Mouse (Mus musculus): ENCODE results near the gene Spa17. TPM values are rescaled to one million over a fixed set of nuclear protein-coding genes. Genes with fewer than 3 reads are reported as not detected.

The Spa17 gene
- polyA plus RNA-seq, 1 experiment from 2014 or later: 4.0 TPM

- Histone ChIP-seq H3K27me3 (ENCODE audit: control insufficient read depth, insufficient read depth, low read length) (no peaks in the 10 kb centered on the region), H3K9ac (ENCODE audit: low read length) (peak overlapping the region; percentile 83), H3K9me3 (ENCODE audit: control insufficient read depth, low read length) (no peaks in the 10 kb centered on the region), H3K27ac (replicated peaks) (peak overlapping the region; percentile 94; the same call in 1 of the 2 replicates), H3K36me3 (ENCODE audit: control insufficient read depth, insufficient read depth, low read length) (peaks cover 20% of the 10 kb centered on the region), H3K4me1 (replicated peaks; ENCODE audit: control insufficient read depth, insufficient read depth) (no peaks in the 10 kb centered on the region), H3K4me2 (replicated peaks; ENCODE audit: low read depth) (peak overlapping the region; percentile 65), H3K4me3 (ENCODE audit: low read depth, low read length) (peak overlapping the region; percentile 85)
- TF ChIP-seq EP300 (optimal IDR thresholded peaks at IDR 0.05) (no peak), CTCF (IDR thresholded peaks at IDR 0.05; ENCODE audit: low read depth) (no peak)
- ATAC-seq (ENCODE audit: low FRiP score, low TSS enrichment) (peak; percentile 2; the same call in 1 of the 2 replicates), DNase-seq (ENCODE audit: low spot score) (no peak)
- WGBS: 40% methylated on average over 8 of the region's 8 CpGs
These were observed 42.4 kb upstream of the Spa17 start for GRCm38 (mm10) chr9:37655961-37656360.

- Histone ChIP-seq H3K4me3 (ENCODE audit: low read depth, low read length) (no peak overlapping the region), H3K4me1 (replicated peaks; ENCODE audit: control insufficient read depth, insufficient read depth) (no peaks in the 10 kb centered on the region), H3K4me2 (replicated peaks; ENCODE audit: low read depth) (no peak overlapping the region), H3K27me3 (ENCODE audit: control insufficient read depth, insufficient read depth, low read length) (no peaks in the 10 kb centered on the region), H3K36me3 (ENCODE audit: control insufficient read depth, insufficient read depth, low read length) (peaks cover 38% of the 10 kb centered on the region), H3K9me3 (ENCODE audit: control insufficient read depth, low read length) (no peaks in the 10 kb centered on the region), H3K9ac (ENCODE audit: low read length) (no peak overlapping the region), H3K27ac (replicated peaks) (no peak overlapping the region)
- DNase-seq (ENCODE audit: low spot score): no peak
- TF ChIP-seq EP300 (optimal IDR thresholded peaks at IDR 0.05): no peak
- no peak for TF ChIP-seq CTCF (IDR thresholded peaks at IDR 0.05; ENCODE audit: low read depth)
- ATAC-seq (ENCODE audit: low FRiP score, low TSS enrichment): no peak
- 93% methylated on average over 5 of the region's 5 CpGs for WGBS
These were observed 40.3 kb upstream of the Spa17 start for GRCm38 (mm10) chr9:37653836-37654235.

- no peak for TF ChIP-seq CTCF (IDR thresholded peaks at IDR 0.05; ENCODE audit: low read depth)
- TF ChIP-seq EP300 (optimal IDR thresholded peaks at IDR 0.05): no peak
- H3K27me3 ChIP-seq (ENCODE audit: control insufficient read depth, insufficient read depth, low read length): no peaks in the 10 kb centered on the region
- no peak overlapping the region for H3K4me2 ChIP-seq (replicated peaks; ENCODE audit: low read depth)
- H3K4me1 ChIP-seq (replicated peaks; ENCODE audit: control insufficient read depth, insufficient read depth): no peaks in the 10 kb centered on the region
- H3K9me3 ChIP-seq (ENCODE audit: control insufficient read depth, low read length): no peaks in the 10 kb centered on the region
- no peak overlapping the region for H3K4me3 ChIP-seq (ENCODE audit: low read depth, low read length)
- peaks cover 44% of the 10 kb centered on the region for H3K36me3 ChIP-seq (ENCODE audit: control insufficient read depth, insufficient read depth, low read length)
- 96% methylated on average over 5 of the region's 5 CpGs for WGBS
- no peak overlapping the region for H3K9ac ChIP-seq (ENCODE audit: low read length)
- H3K27ac ChIP-seq (replicated peaks): no peak overlapping the region
- no peak for DNase-seq (ENCODE audit: low spot score)
- ATAC-seq (ENCODE audit: low FRiP score, low TSS enrichment): no peak
These were observed 37.1 kb upstream of the Spa17 start for GRCm38 (mm10) chr9:37650639-37651038.

GRCm38 (mm10) chr9:37646246-37646645, 32.7 kb upstream of the Spa17 start:
- Histone ChIP-seq H3K4me3 (ENCODE audit: low read depth, low read length) (no peak overlapping the region), H3K9me3 (ENCODE audit: control insufficient read depth, low read length) (no peaks in the 10 kb centered on the region), H3K36me3 (ENCODE audit: control insufficient read depth, insufficient read depth, low read length) (peaks cover 27% of the 10 kb centered on the region), H3K9ac (ENCODE audit: low read length) (no peak overlapping the region), H3K27ac (replicated peaks) (no peak overlapping the region), H3K4me2 (replicated peaks; ENCODE audit: low read depth) (no peak overlapping the region), H3K27me3 (ENCODE audit: control insufficient read depth, insufficient read depth, low read length) (no peaks in the 10 kb centered on the region), H3K4me1 (replicated peaks; ENCODE audit: control insufficient read depth, insufficient read depth) (no peaks in the 10 kb centered on the region)
- WGBS: 79% methylated on average over 3 of the region's 3 CpGs
- DNase-seq (ENCODE audit: low spot score) (no peak), ATAC-seq (ENCODE audit: low FRiP score, low TSS enrichment) (no peak)
- TF ChIP-seq EP300 (optimal IDR thresholded peaks at IDR 0.05) (no peak), CTCF (IDR thresholded peaks at IDR 0.05; ENCODE audit: low read depth) (no peak)

- Histone ChIP-seq H3K27me3 (ENCODE audit: control insufficient read depth, insufficient read depth, low read length) (no peaks in the 10 kb centered on the region), H3K9me3 (ENCODE audit: control insufficient read depth, low read length) (no peaks in the 10 kb centered on the region), H3K9ac (ENCODE audit: low read length) (no peak overlapping the region), H3K4me3 (ENCODE audit: low read depth, low read length) (no peak overlapping the region), H3K4me2 (replicated peaks; ENCODE audit: low read depth) (no peak overlapping the region), H3K36me3 (ENCODE audit: control insufficient read depth, insufficient read depth, low read length) (no peaks in the 10 kb centered on the region), H3K4me1 (replicated peaks; ENCODE audit: control insufficient read depth, insufficient read depth) (no peaks in the 10 kb centered on the region), H3K27ac (replicated peaks) (no peak overlapping the region)
- TF ChIP-seq EP300 (optimal IDR thresholded peaks at IDR 0.05) (no peak), CTCF (IDR thresholded peaks at IDR 0.05; ENCODE audit: low read depth) (no peak)
- ATAC-seq (ENCODE audit: low FRiP score, low TSS enrichment): no peak
- 73% methylated on average over 3 of the region's 3 CpGs for WGBS
- DNase-seq (ENCODE audit: low spot score): no peak
These were observed 25.2 kb upstream of the Spa17 start for GRCm38 (mm10) chr9:37638721-37639120.

- Histone ChIP-seq H3K4me2 (replicated peaks; ENCODE audit: low read depth) (no peak overlapping the region), H3K9ac (ENCODE audit: low read length) (no peak overlapping the region), H3K27me3 (ENCODE audit: control insufficient read depth, insufficient read depth, low read length) (no peaks in the 10 kb centered on the region), H3K36me3 (ENCODE audit: control insufficient read depth, insufficient read depth, low read length) (no peaks in the 10 kb centered on the region), H3K27ac (replicated peaks) (no peak overlapping the region), H3K4me1 (replicated peaks; ENCODE audit: control insufficient read depth, insufficient read depth) (no peaks in the 10 kb centered on the region), H3K9me3 (ENCODE audit: control insufficient read depth, low read length) (no peaks in the 10 kb centered on the region), H3K4me3 (ENCODE audit: low read depth, low read length) (no peak overlapping the region)
- TF ChIP-seq CTCF (IDR thresholded peaks at IDR 0.05; ENCODE audit: low read depth): no peak
- no peak for ATAC-seq (ENCODE audit: low FRiP score, low TSS enrichment)
- DNase-seq (ENCODE audit: low spot score): no peak
- 43% methylated on average over 6 of the region's 6 CpGs for WGBS
These were observed 23.4 kb upstream of the Spa17 start for GRCm38 (mm10) chr9:37636800-37637542.
